Mouse (Mus musculus) hindbrain, embryonic 10.5 days (tissue): ENCODE data around the gene Rbm20. TPM values are rescaled to one million over a fixed set of nuclear protein-coding genes. Genes with fewer than 3 reads are reported as not detected.

ENCODE experiments used
- DNase-seq: peaks from one replicate; pipeline ENCODE4 v3.0.0-alpha.2; 2017; ENCODE audit warnings: low spot score
- H3K27ac ChIP-seq: fragments of 300-500 bp; sonication (generic); 2 replicates; pipeline ENCODE4 v1.5.1; 2016; ENCODE audit warnings: mild to moderate bottlenecking, moderate library complexity
- H3K27me3 ChIP-seq: fragments of 300-500 bp; sonication (generic); 2 replicates; pipeline ENCODE4 v1.6.1; 2016; ENCODE audit warnings: mild to moderate bottlenecking; ENCODE audit not compliant: poor library complexity, insufficient read depth, severe bottlenecking
- H3K36me3 ChIP-seq: fragments of 300-500 bp; sonication (generic); 2 replicates; pipeline ENCODE4 v1.6.1; 2016; ENCODE audit warnings: mild to moderate bottlenecking, moderate library complexity
- H3K4me1 ChIP-seq: fragments of 300-500 bp; sonication (generic); replicated peaks from 2 replicates; pipeline ENCODE4 v1.6.1; 2016; ENCODE audit warnings: mild to moderate bottlenecking
- H3K4me3 ChIP-seq: fragments of 300-500 bp; sonication (generic); 2 replicates; pipeline ENCODE4 v1.5.1; 2016; ENCODE audit warnings: mild to moderate bottlenecking, moderate library complexity
- H3K9me3 ChIP-seq: fragments of 300-500 bp; sonication (generic); 2 replicates; pipeline ENCODE4 v1.6.1; 2016; ENCODE audit warnings: mild to moderate bottlenecking, moderate library complexity
- WGBS: fragments of 180-500 bp; shearing (Covaris S2); methylation state at CpG from one replicate; pipeline ENCODE4 v1.1.7; 2016; 5-methylcytosine and 5-hydroxymethylcytosine counted together
- polyA plus RNA-seq: library from polyadenylated mRNA; unstranded; fragments of >200 nt; fragmentation: Nextera tagmentation; extraction: Ambion mirVana; gene quantifications from 2 replicates; pipeline ENCODE4 v1.2.1, GENCODE M21; 2016

Rbm20 gene
- polyA plus RNA-seq, 1 experiment from 2014 or later: 1.1 TPM

GRCm38 (mm10) chr19:53807276-53807801, 130.2 kb downstream of the Rbm20 start:
- Histone ChIP-seq H3K27me3 (no peaks in the 10 kb centered on the region), H3K36me3 (no peaks in the 10 kb centered on the region), H3K9me3 (no peaks in the 10 kb centered on the region), H3K4me1 (peaks cover 27% of the 10 kb centered on the region), H3K27ac (no peak overlapping the region), H3K4me3 (no peak overlapping the region)
- no peak for DNase-seq
- WGBS: 89% methylated on average over 5 of the region's 5 CpGs

GRCm38 (mm10) chr19:53808041-53808777, 131.1 kb downstream of the Rbm20 start:
- H3K36me3 ChIP-seq: no peaks in the 10 kb centered on the region
- DNase-seq: no peak
- no peaks in the 10 kb centered on the region for H3K9me3 ChIP-seq
- WGBS: 70% methylated on average over 15 of the region's 15 CpGs
- peaks cover 27% of the 10 kb centered on the region for H3K4me1 ChIP-seq
- no peak overlapping the region for H3K27ac ChIP-seq
- H3K27me3 ChIP-seq: no peaks in the 10 kb centered on the region
- no peak overlapping the region for H3K4me3 ChIP-seq

- H3K4me3 ChIP-seq: no peak overlapping the region
- H3K36me3 ChIP-seq: no peaks in the 10 kb centered on the region
- H3K4me1 ChIP-seq: peaks cover 27% of the 10 kb centered on the region
- no peak for DNase-seq
- peak overlapping the region; percentile 30 for H3K27ac ChIP-seq
- 60% methylated on average over 7 of the region's 7 CpGs for WGBS
- no peaks in the 10 kb centered on the region for H3K9me3 ChIP-seq
- H3K27me3 ChIP-seq: no peaks in the 10 kb centered on the region
These were observed 132.2 kb downstream of the Rbm20 start for GRCm38 (mm10) chr19:53809185-53809861.

GRCm38 (mm10) chr19:53810024-53810423, 132.9 kb downstream of the Rbm20 start:
- H3K27ac ChIP-seq: peak overlapping the region; percentile 30
- no peaks in the 10 kb centered on the region for H3K27me3 ChIP-seq
- peaks cover 27% of the 10 kb centered on the region for H3K4me1 ChIP-seq
- no peaks in the 10 kb centered on the region for H3K36me3 ChIP-seq
- no peaks in the 10 kb centered on the region for H3K9me3 ChIP-seq
- H3K4me3 ChIP-seq: no peak overlapping the region
- WGBS: 68% methylated on average over 7 of the region's 7 CpGs
- no peak for DNase-seq

GRCm38 (mm10) chr19:53810584-53810983, 133.5 kb downstream of the Rbm20 start:
- WGBS: 83% methylated on average over 3 of the region's 3 CpGs
- DNase-seq: no peak
- Histone ChIP-seq H3K9me3 (no peaks in the 10 kb centered on the region), H3K4me3 (no peak overlapping the region), H3K36me3 (no peaks in the 10 kb centered on the region), H3K27me3 (no peaks in the 10 kb centered on the region), H3K27ac (no peak overlapping the region), H3K4me1 (peaks cover 27% of the 10 kb centered on the region)

GRCm38 (mm10) chr19:53813576-53813975, 136.5 kb downstream of the Rbm20 start:
- no peaks in the 10 kb centered on the region for H3K9me3 ChIP-seq
- H3K4me3 ChIP-seq: no peak overlapping the region
- DNase-seq: no peak
- no peaks in the 10 kb centered on the region for H3K36me3 ChIP-seq
- no peak overlapping the region for H3K27ac ChIP-seq
- no peaks in the 10 kb centered on the region for H3K27me3 ChIP-seq
- H3K4me1 ChIP-seq: peaks cover 17% of the 10 kb centered on the region
- WGBS: 93% methylated on average over 5 of the region's 5 CpGs

- Histone ChIP-seq H3K36me3 (no peaks in the 10 kb centered on the region), H3K4me1 (peaks cover 2% of the 10 kb centered on the region), H3K9me3 (no peaks in the 10 kb centered on the region), H3K27me3 (no peaks in the 10 kb centered on the region), H3K27ac (no peak overlapping the region), H3K4me3 (no peak overlapping the region)
- DNase-seq: no peak
- 95% methylated on average over 4 of the region's 4 CpGs for WGBS
These were observed 138.6 kb downstream of the Rbm20 start for GRCm38 (mm10) chr19:53815714-53816113.

GRCm38 (mm10) chr19:53816242-53816641, 139.1 kb downstream of the Rbm20 start:
- Histone ChIP-seq H3K27ac (no peak overlapping the region), H3K36me3 (no peaks in the 10 kb centered on the region), H3K4me1 (peaks cover 8% of the 10 kb centered on the region), H3K4me3 (no peak overlapping the region), H3K27me3 (no peaks in the 10 kb centered on the region), H3K9me3 (no peaks in the 10 kb centered on the region)
- 87% methylated on average over 11 of the region's 11 CpGs for WGBS
- DNase-seq: no peak

- Histone ChIP-seq H3K4me3 (no peak overlapping the region), H3K4me1 (peaks cover 24% of the 10 kb centered on the region), H3K27me3 (no peaks in the 10 kb centered on the region), H3K27ac (no peak overlapping the region), H3K36me3 (no peaks in the 10 kb centered on the region), H3K9me3 (no peaks in the 10 kb centered on the region)
- 60% methylated on average over 6 of the region's 6 CpGs for WGBS
- no peak for DNase-seq
These were observed 142.2 kb downstream of the Rbm20 start for GRCm38 (mm10) chr19:53819299-53819698.

- 36% methylated on average over 13 of the region's 13 CpGs for WGBS
- H3K27ac ChIP-seq: peak overlapping the region; percentile 46
- H3K9me3 ChIP-seq: no peaks in the 10 kb centered on the region
- H3K27me3 ChIP-seq: no peaks in the 10 kb centered on the region
- peak; percentile 41 for DNase-seq
- H3K4me3 ChIP-seq: no peak overlapping the region
- H3K4me1 ChIP-seq: peaks cover 27% of the 10 kb centered on the region
- H3K36me3 ChIP-seq: no peaks in the 10 kb centered on the region
These were observed 144.4 kb downstream of the Rbm20 start for GRCm38 (mm10) chr19:53821241-53822120.

- WGBS: 63% methylated on average over 6 of the region's 6 CpGs
- H3K4me1 ChIP-seq: peaks cover 27% of the 10 kb centered on the region
- H3K9me3 ChIP-seq: no peaks in the 10 kb centered on the region
- H3K27me3 ChIP-seq: no peaks in the 10 kb centered on the region
- no peak for DNase-seq
- no peak overlapping the region for H3K4me3 ChIP-seq
- no peak overlapping the region for H3K27ac ChIP-seq
- no peaks in the 10 kb centered on the region for H3K36me3 ChIP-seq
These were observed 146.7 kb downstream of the Rbm20 start for GRCm38 (mm10) chr19:53823847-53824246.

GRCm38 (mm10) chr19:53824872-53825680, 148.0 kb downstream of the Rbm20 start:
- H3K4me3 ChIP-seq: peak overlapping the region; percentile 46
- H3K27me3 ChIP-seq: no peaks in the 10 kb centered on the region
- no peaks in the 10 kb centered on the region for H3K36me3 ChIP-seq
- H3K4me1 ChIP-seq: peaks cover 30% of the 10 kb centered on the region
- no peaks in the 10 kb centered on the region for H3K9me3 ChIP-seq
- WGBS: 69% methylated on average over 21 of the region's 21 CpGs
- peak overlapping the region; percentile 74; the same call in 1 of the 2 replicates for H3K27ac ChIP-seq
- DNase-seq: no peak
